Mouse (Mus musculus) heart, adult 18-20 months (tissue): Measurements from ENCODE around the gene Cfc1. TPM values are rescaled to one million over a fixed set of nuclear protein-coding genes. Genes with fewer than 3 reads are reported as not detected.
A peak's percentile ranks its signal among the peaks of the same experiment; 100 is the strongest.

Experiments
- DNase-seq, 2 experiments: peaks; one replicate each; pipeline ENCODE4 v3.0.0; 2021 to 2022; ENCODE audit warnings: mixed read lengths in 1 of 2
- total RNA-seq, 2 experiments: library from RNA; stranded (reverse); gene quantifications; 2 replicates each; pipeline ENCODE4 v1.2.3; 2021

Gene Cfc1
- total RNA-seq, 2 experiments from 2014 or later: not detected

GRCm38 (mm10) chr1:34553690-34554089 lies 18.2 kb downstream of the Cfc1 start:
- no peak for DNase-seq

- no peak for DNase-seq
Measured at GRCm38 (mm10) chr1:34554275-34554674, 18.8 kb downstream of the Cfc1 start.

GRCm38 (mm10) chr1:34560843-34561242 lies 25.4 kb downstream of the Cfc1 start, which contains the start of gene Prss40:
Gene Prss40, minus strand, starts transcription at chr1:34560943.
- no peak for DNase-seq

- DNase-seq: no peak
Measured at GRCm38 (mm10) chr1:34564383-34565045, 29.1 kb downstream of the Cfc1 start.

- DNase-seq: no peak
Measured at GRCm38 (mm10) chr1:34568120-34568519, 32.7 kb downstream of the Cfc1 start.

- no peak for DNase-seq
Measured at GRCm38 (mm10) chr1:34569876-34570275, 34.4 kb downstream of the Cfc1 start.

- no peak for DNase-seq
Measured at GRCm38 (mm10) chr1:34571431-34571830, 36.0 kb downstream of the Cfc1 start.

- no peak for DNase-seq
Measured at GRCm38 (mm10) chr1:34573221-34573620, 37.8 kb downstream of the Cfc1 start.

- peak; percentile 40 for DNase-seq
Measured at GRCm38 (mm10) chr1:34578851-34579781, 43.7 kb downstream of the Cfc1 start, which contains the start of gene Amer3. Gene Amer3, plus strand, starts transcription at chr1:34579657.

GRCm38 (mm10) chr1:34579782-34580356 lies 44.4 kb downstream of the Cfc1 start:
- no peak for DNase-seq

GRCm38 (mm10) chr1:34582218-34582617 lies 46.8 kb downstream of the Cfc1 start:
- DNase-seq: no peak

GRCm38 (mm10) chr1:34583821-34584263 lies 48.4 kb downstream of the Cfc1 start:
- DNase-seq: no peak

GRCm38 (mm10) chr1:34584736-34585135 lies 49.3 kb downstream of the Cfc1 start:
- DNase-seq: no peak

GRCm38 (mm10) chr1:34587298-34588096 lies 52.0 kb downstream of the Cfc1 start:
- DNase-seq: no peak

Other genes with a start within 250 kb of the Cfc1 start
- 10 to 100 TPM; 13.4 to 15.5 TPM for gene Ccdc115, start 96.0 kb upstream of the Cfc1 start, total RNA-seq
- 10 to 100 TPM; 30.5 to 31.2 TPM for gene Imp4, start 95.8 kb upstream of the Cfc1 start, total RNA-seq
- 1 to 10 TPM; 4.0 to 4.3 TPM for gene Ptpn18, start 75.9 kb upstream of the Cfc1 start, total RNA-seq
- not detected for gene Prss39, start 37.2 kb upstream of the Cfc1 start, total RNA-seq
- not detected for gene Prss40, start 25.3 kb downstream of the Cfc1 start, total RNA-seq
- not detected for gene Amer3, start 44.0 kb downstream of the Cfc1 start, total RNA-seq